In the genomic region with DNA sequence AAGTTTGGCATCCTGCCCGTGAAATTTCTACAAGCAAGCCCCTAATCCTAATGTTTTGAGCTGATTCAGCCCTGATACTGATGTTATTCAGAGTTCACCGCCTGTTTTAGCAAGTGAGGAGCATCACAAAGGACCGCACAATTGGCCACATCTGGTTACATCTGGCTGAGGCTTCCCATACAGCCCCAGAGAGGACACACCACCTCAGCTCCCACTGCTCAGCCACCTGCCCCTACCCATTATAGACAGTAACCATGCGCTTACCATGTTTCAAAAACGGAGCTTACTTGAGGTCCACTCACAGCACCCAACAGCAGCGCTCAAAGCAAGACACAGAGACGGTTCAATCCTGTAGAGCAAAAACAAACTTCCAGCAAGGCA, we compare ENCODE assay signal across 8 mouse cellular contexts. TPM values are rescaled to one million over a fixed set of nuclear protein-coding genes. Genes with fewer than 3 reads are reported as not detected.
A peak's percentile ranks its signal among the peaks of the same experiment; 100 is the strongest.
DNase-seq lines count a peak whose midpoint lies in the region; ATAC-seq and TF ChIP-seq lines count a peak whose summit lies in the region.
"Not testable (repeated sequence)": the region's sequence is repeated elsewhere in the genome, so short reads cannot be mapped to it uniquely, and the experiment has no call there.

No protein-coding gene starts in this region.

- 0 out of 2 replicates have a peak overlapping the region, but pooled peaks have one; percentile 35 for H3K27ac ChIP-seq in cortical plate, adult 2 months (ENCODE audit: insufficient read depth, low read length)
- peak overlapping the region; percentile 92 for H3K27ac ChIP-seq in forebrain, embryonic 15.5 days (replicated peaks)
- not testable (repeated sequence) for H3K27ac ChIP-seq in hindbrain, embryonic 11.5 days (ENCODE audit: low read depth, low read length); midbrain, embryonic 11.5 days (ENCODE audit: low read depth, low read length)
- H3K27ac ChIP-seq in kidney, embryonic 16.5 days (ENCODE audit: low read length) = peak overlapping the region; percentile 98
- peak overlapping the region; percentile 93 for H3K27ac ChIP-seq in liver, embryonic 12.5 days

- not testable (repeated sequence) for TF ChIP-seq CTCF in E14TG2a.4 (conservative IDR thresholded peaks at IDR 0.05; ENCODE audit: low read length); cortical plate, adult 2 months (IDR thresholded peaks at IDR 0.05; ENCODE audit: extremely low read depth, insufficient read depth, low read length)

- ATAC-seq in forebrain, embryonic 15.5 days (replicated peaks); hindbrain, embryonic 11.5 days (ENCODE audit: low FRiP score); kidney, embryonic 16.5 days (ENCODE audit: low FRiP score, low TSS enrichment); liver, embryonic 12.5 days; midbrain, embryonic 11.5 days (ENCODE audit: low FRiP score): not testable (repeated sequence)

- peaks cover 34% of the 10 kb centered on the region for H3K4me1 ChIP-seq in E14TG2a.4 (replicated peaks; ENCODE audit: low read depth, low read length)
- not testable (repeated sequence) for H3K4me1 ChIP-seq in cortical plate, adult 2 months (ENCODE audit: control insufficient read depth, insufficient read depth, low read length); forebrain, embryonic 15.5 days; hindbrain, embryonic 11.5 days (replicated peaks; ENCODE audit: control insufficient read depth, insufficient read depth, low read length); kidney, embryonic 16.5 days (ENCODE audit: insufficient read depth, low read length); midbrain, embryonic 11.5 days (ENCODE audit: control insufficient read depth, insufficient read depth, low read length)
- 0 out of 2 replicates have a peak, but pooled peaks cover 11% of the 10 kb centered on the region for H3K4me1 ChIP-seq in liver, embryonic 12.5 days

- H3K36me3 ChIP-seq in E14TG2a.4 (ENCODE audit: insufficient read depth, low read length); forebrain, embryonic 15.5 days; hindbrain, embryonic 11.5 days (ENCODE audit: control insufficient read depth, insufficient read depth, low read length); kidney, embryonic 16.5 days (ENCODE audit: insufficient read depth, low read length); liver, embryonic 12.5 days; midbrain, embryonic 11.5 days (ENCODE audit: control insufficient read depth, insufficient read depth, low read length): not testable (repeated sequence)

- peak overlapping the region; percentile 69 for H3K9ac ChIP-seq in forebrain, embryonic 15.5 days (replicated peaks)
- H3K9ac ChIP-seq in hindbrain, embryonic 11.5 days (ENCODE audit: low read depth, low read length) = peak overlapping the region; percentile 40; the same call in 1 of the 2 replicates
- peak overlapping the region; percentile 69 for H3K9ac ChIP-seq in kidney, embryonic 16.5 days (replicated peaks; ENCODE audit: low read length)
- H3K9ac ChIP-seq in liver, embryonic 12.5 days = peak overlapping the region; percentile 75
- peak overlapping the region; percentile 75 for H3K9ac ChIP-seq in midbrain, embryonic 11.5 days (ENCODE audit: low read length)

- H3K27me3 ChIP-seq in E14TG2a.4 (ENCODE audit: insufficient read depth, low read length); forebrain, embryonic 15.5 days; hindbrain, embryonic 11.5 days (ENCODE audit: control insufficient read depth, insufficient read depth, low read length); kidney, embryonic 16.5 days (ENCODE audit: insufficient read depth, low read length); liver, embryonic 12.5 days (replicated peaks); midbrain, embryonic 11.5 days (ENCODE audit: control insufficient read depth, insufficient read depth, low read length): not testable (repeated sequence)

- H3K4me2 ChIP-seq in forebrain, embryonic 15.5 days (replicated peaks) = peak overlapping the region; percentile 83
- peak overlapping the region; percentile 44 for H3K4me2 ChIP-seq in hindbrain, embryonic 11.5 days (replicated peaks; ENCODE audit: low read depth, low read length)
- H3K4me2 ChIP-seq in kidney, embryonic 16.5 days (replicated peaks; ENCODE audit: low read depth, low read length) = peak overlapping the region; percentile 82
- H3K4me2 ChIP-seq in liver, embryonic 12.5 days = peak overlapping the region; percentile 89
- peak overlapping the region; percentile 42 for H3K4me2 ChIP-seq in midbrain, embryonic 11.5 days

- not testable (repeated sequence) for DNase-seq in hindbrain, embryonic 11.5 days (ENCODE audit: low spot score); midbrain, embryonic 11.5 days (ENCODE audit: low spot score, missing footprints)
- DNase-seq in right cerebral cortex, postnatal 14 days = peak; percentile 6

- not testable (repeated sequence) for H3K9me3 ChIP-seq in E14TG2a.4 (ENCODE audit: low read length); forebrain, embryonic 15.5 days; hindbrain, embryonic 11.5 days (ENCODE audit: control insufficient read depth, low read length); kidney, embryonic 16.5 days (ENCODE audit: low read length); liver, embryonic 12.5 days (replicated peaks); midbrain, embryonic 11.5 days (ENCODE audit: control insufficient read depth, low read length)

- 2% methylated on average over 7 of the region's 7 CpGs for WGBS in forebrain, embryonic 15.5 days
- 5% methylated on average over 7 of the region's 7 CpGs for WGBS in hindbrain, embryonic 11.5 days
- 3% methylated on average over 7 of the region's 7 CpGs for WGBS in kidney, embryonic 16.5 days
- 4% methylated on average over 7 of the region's 7 CpGs for WGBS in liver, embryonic 12.5 days (ENCODE audit: insufficient replicate concordance)
- 4% methylated on average over 7 of the region's 7 CpGs for WGBS in midbrain, embryonic 11.5 days

- not testable (repeated sequence) for TF ChIP-seq POLR2A in cortical plate, adult 2 months (IDR thresholded peaks at IDR 0.05; ENCODE audit: extremely low read depth, insufficient read depth, low read length)

- H3K4me3 ChIP-seq in E14TG2a.4 (replicated peaks; ENCODE audit: low read length) = peak overlapping the region; percentile 88
- H3K4me3 ChIP-seq in cortical plate, adult 2 months (ENCODE audit: insufficient read depth, low read length) = peak overlapping the region; percentile 62
- H3K4me3 ChIP-seq in forebrain, embryonic 15.5 days = peak overlapping the region; percentile 66
- H3K4me3 ChIP-seq in hindbrain, embryonic 11.5 days (ENCODE audit: low read depth, low read length) = peak overlapping the region; percentile 53
- peak overlapping the region; percentile 58 for H3K4me3 ChIP-seq in kidney, embryonic 16.5 days (ENCODE audit: low read length)
- peak overlapping the region; percentile 68 for H3K4me3 ChIP-seq in liver, embryonic 12.5 days
- H3K4me3 ChIP-seq in midbrain, embryonic 11.5 days (ENCODE audit: low read depth, low read length) = peak overlapping the region; percentile 55

RNA-seq across cellular contexts. Expression of a gene that starts 31.5 kb away (rescaled TPM):
- 7.1 and 8.3 TPM in 2 replicates for polyA plus RNA-seq in cortical plate, adult 2 months (2012; rRNA removed)
- polyA plus RNA-seq in forebrain, embryonic 15.5 days (2015; fragmentation: Nextera tagmentation; extraction: Ambion mirVana) = 15.3 and 15.7 TPM in 2 replicates
- polyA plus RNA-seq in hindbrain, embryonic 11.5 days (2014; fragmentation: Nextera tagmentation; extraction: Ambion mirVana) = 19.1 and 21.6 TPM in 2 replicates
- polyA plus RNA-seq in kidney, embryonic 16.5 days (2015; fragmentation: Nextera tagmentation; extraction: Ambion mirVana) = 25.7 and 27.4 TPM in 2 replicates
- 10.9 TPM in 2 replicates for polyA plus RNA-seq in liver, embryonic 12.5 days (2016; fragmentation: Nextera tagmentation; extraction: Ambion mirVana)
- polyA plus RNA-seq in midbrain, embryonic 11.5 days (2014; fragmentation: Nextera tagmentation; extraction: Ambion mirVana) = 22.8 and 23.7 TPM in 2 replicates
